ENCODE assay signal across 8 mouse cellular contexts in the genomic region with DNA sequence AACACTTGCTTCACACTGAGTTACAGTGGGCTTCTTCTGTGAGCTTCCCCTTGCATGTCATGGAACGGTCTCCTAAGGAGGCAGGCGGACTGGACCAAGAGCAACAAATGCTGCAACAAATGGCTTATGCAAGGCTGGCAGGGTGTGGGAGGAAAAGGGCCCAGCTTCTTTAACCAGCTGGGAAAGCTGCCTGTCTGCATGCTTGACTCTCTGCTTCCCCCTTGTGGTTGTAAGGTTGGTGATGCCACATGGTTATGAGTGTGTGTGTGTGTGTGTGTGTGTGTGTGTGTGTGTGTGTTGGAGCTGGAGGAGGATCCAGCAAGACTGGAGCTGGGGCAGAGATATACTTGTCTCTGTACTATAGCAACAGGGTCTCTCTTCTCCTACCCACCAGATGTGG. TPM values are rescaled to one million over a fixed set of nuclear protein-coding genes. Genes with fewer than 3 reads are reported as not detected.
DNase-seq lines count a peak whose midpoint lies in the region; ATAC-seq and TF ChIP-seq lines count a peak whose summit lies in the region.

No protein-coding gene starts in this region.

- no peak overlapping the region for H3K4me2 ChIP-seq in embryonic facial prominence, embryonic 13.5 days
- H3K4me2 ChIP-seq in kidney, embryonic 15.5 days = no peak overlapping the region
- H3K4me2 ChIP-seq in limb, embryonic 14.5 days (replicated peaks; ENCODE audit: low read depth, low read length, severe bottlenecking) = no peak overlapping the region

- intact Hi-C loops in heart, adult 2 months (cut with DNase I) = loop anchor here (1.0 to 5.0 kb wide), 3 partner anchors 27 to 83 kb away; no protein-coding TSS in a partner anchor

- peak; percentile 84 for DNase-seq in CD4-positive helper T cell, adult 2 months (ENCODE audit: low read depth, low spot score)
- DNase-seq in adrenal gland, postnatal 10 days = peak; percentile 89
- peak; percentile 76 to 86 for DNase-seq in heart, adult 2 months
- DNase-seq in limb, embryonic 14.5 days (ENCODE audit: low spot score) = peak; percentile 89
- peak; percentile 91 for DNase-seq in naive thymus-derived CD4-positive, alpha-beta T cell, adult 2 months (ENCODE audit: low read depth)
- DNase-seq in testis, postnatal 10 days (ENCODE audit: low spot score) = peak; percentile 83

- peaks cover 36% of the 10 kb centered on the region for H3K4me1 ChIP-seq in embryonic facial prominence, embryonic 13.5 days
- H3K4me1 ChIP-seq in heart, adult 2 months (ENCODE audit: control insufficient read depth, insufficient read depth, low read length) = peaks cover 2% of the 10 kb centered on the region
- peaks cover 18% of the 10 kb centered on the region for H3K4me1 ChIP-seq in kidney, embryonic 15.5 days
- H3K4me1 ChIP-seq in limb, embryonic 14.5 days (ENCODE audit: control insufficient read depth, insufficient read depth, low read length) = peaks cover 13% of the 10 kb centered on the region

- no peaks in the 10 kb centered on the region for H3K79me2 ChIP-seq in heart, adult 2 months (replicated peaks; ENCODE audit: control insufficient read depth, insufficient read depth, low read length)

- H3K27me3 ChIP-seq in embryonic facial prominence, embryonic 13.5 days = no peaks in the 10 kb centered on the region
- no peaks in the 10 kb centered on the region for H3K27me3 ChIP-seq in heart, adult 2 months (ENCODE audit: control insufficient read depth, insufficient read depth, low read length)
- no peaks in the 10 kb centered on the region for H3K27me3 ChIP-seq in kidney, embryonic 15.5 days
- no peaks in the 10 kb centered on the region for H3K27me3 ChIP-seq in limb, embryonic 14.5 days (ENCODE audit: control insufficient read depth, insufficient read depth, low read length)

- WGBS in embryonic facial prominence, embryonic 13.5 days = 31% methylated on average over 2 of the region's 2 CpGs
- 4% methylated on average over 2 of the region's 2 CpGs for WGBS in heart, adult 2 months
- WGBS in kidney, embryonic 15.5 days = 7% methylated on average over 2 of the region's 2 CpGs
- 13% methylated on average over 2 of the region's 2 CpGs for WGBS in limb, embryonic 14.5 days

- H3K9ac ChIP-seq in embryonic facial prominence, embryonic 13.5 days = no peak overlapping the region
- H3K9ac ChIP-seq in heart, adult 2 months (ENCODE audit: low read depth, low read length) = no peak overlapping the region
- no peak overlapping the region for H3K9ac ChIP-seq in kidney, embryonic 15.5 days
- no peak overlapping the region for H3K9ac ChIP-seq in limb, embryonic 14.5 days (ENCODE audit: low read depth, low read length, severe bottlenecking)

- H3K36me3 ChIP-seq in embryonic facial prominence, embryonic 13.5 days = no peaks in the 10 kb centered on the region
- no peaks in the 10 kb centered on the region for H3K36me3 ChIP-seq in heart, adult 2 months (ENCODE audit: control insufficient read depth, insufficient read depth, low read length)
- no peaks in the 10 kb centered on the region for H3K36me3 ChIP-seq in kidney, embryonic 15.5 days
- H3K36me3 ChIP-seq in limb, embryonic 14.5 days (ENCODE audit: control insufficient read depth, insufficient read depth, low read length) = no peaks in the 10 kb centered on the region

- peak overlapping the region; percentile 57; the same call in 1 of the 2 replicates for H3K27ac ChIP-seq in embryonic facial prominence, embryonic 13.5 days
- H3K27ac ChIP-seq in heart, adult 2 months = peak overlapping the region; percentile 11
- peak overlapping the region; percentile 54; the same call in 1 of the 2 replicates for H3K27ac ChIP-seq in kidney, embryonic 15.5 days
- 0 out of 2 replicates have a peak overlapping the region, but pooled peaks have one; percentile 27 for H3K27ac ChIP-seq in limb, embryonic 14.5 days (replicated peaks; ENCODE audit: low read depth, low read length)

- TF ChIP-seq EP300 in heart, adult 2 months (IDR thresholded peaks at IDR 0.05; ENCODE audit: insufficient read depth, low read depth, low read length) = peak; percentile 93

- peak; percentile 11; the same call in 1 of the 2 replicates for ATAC-seq in embryonic facial prominence, embryonic 13.5 days (ENCODE audit: insufficient number of reproducible peaks, insufficient read depth, low FRiP score, low TSS enrichment, low read depth)
- peak; percentile 52 for ATAC-seq in kidney, embryonic 15.5 days (replicated peaks; ENCODE audit: low FRiP score)
- peak; percentile 75 for ATAC-seq in limb, embryonic 14.5 days (ENCODE audit: low FRiP score, low read depth)

- peak; percentile 79 for TF ChIP-seq CTCF in heart, adult 2 months (IDR thresholded peaks at IDR 0.05)

- no peak overlapping the region for H3K4me3 ChIP-seq in embryonic facial prominence, embryonic 13.5 days
- no peak overlapping the region for H3K4me3 ChIP-seq in heart, adult 2 months
- no peak overlapping the region for H3K4me3 ChIP-seq in kidney, embryonic 15.5 days (replicated peaks)
- H3K4me3 ChIP-seq in limb, embryonic 14.5 days (replicated peaks; ENCODE audit: low read length) = no peak overlapping the region

- H3K9me3 ChIP-seq in embryonic facial prominence, embryonic 13.5 days = no peaks in the 10 kb centered on the region
- H3K9me3 ChIP-seq in kidney, embryonic 15.5 days (replicated peaks) = no peaks in the 10 kb centered on the region
- H3K9me3 ChIP-seq in limb, embryonic 14.5 days (ENCODE audit: control insufficient read depth, low read length) = no peaks in the 10 kb centered on the region

- TF ChIP-seq POLR2A in heart, adult 2 months (IDR thresholded peaks at IDR 0.05; ENCODE audit: insufficient read depth, low read depth, low read length) = 0 out of 2 replicates have a peak, but pooled peaks have one; percentile 12
- no peak for TF ChIP-seq POLR2A in limb, embryonic 14.5 days (IDR thresholded peaks at IDR 0.05; ENCODE audit: borderline replicate concordance, extremely low read depth, insufficient read depth, insufficient read length)

RNA-seq across cellular contexts. Expression of gene Tns4, which starts 23.1 kb away (rescaled TPM):
- under 1 TPM; 0.12 to 0.51 TPM for total RNA-seq in adrenal gland, postnatal 10 days (2021)
- 0.53 and 0.73 TPM in 2 replicates for polyA plus RNA-seq in embryonic facial prominence, embryonic 13.5 days (2015; fragmentation: Nextera tagmentation; extraction: Ambion mirVana)
- total RNA-seq in heart, adult 2 months (2021) = under 1 TPM; 0.16 to 0.23 TPM
- polyA plus RNA-seq in heart, adult 2 months (2012; rRNA removed) = 0.49 and 1.1 TPM in 2 replicates
- polyA plus RNA-seq in kidney, embryonic 15.5 days (2015; fragmentation: Nextera tagmentation; extraction: Ambion mirVana) = 0.29 and 0.32 TPM in 2 replicates
- polyA plus RNA-seq in limb, embryonic 14.5 days (2012; rRNA removed) = 1.6 and 1.7 TPM in 2 replicates
- polyA plus RNA-seq in limb, embryonic 14.5 days (2014; fragmentation: Nextera tagmentation; extraction: Ambion mirVana) = 1.5 and 2.5 TPM in 2 replicates

RNA-seq across cellular contexts. Expression of gene Igfbp4, which starts 24.9 kb away (rescaled TPM):
- 100 to 1,000 TPM; 219 to 333 TPM for total RNA-seq in adrenal gland, postnatal 10 days (2021)
- polyA plus RNA-seq in embryonic facial prominence, embryonic 13.5 days (2015; fragmentation: Nextera tagmentation; extraction: Ambion mirVana) = 1,128 and 1,158 TPM in 2 replicates
- 10 to 100 TPM; 81.8 to 84.2 TPM for total RNA-seq in heart, adult 2 months (2021)
- 163 and 216 TPM in 2 replicates for polyA plus RNA-seq in heart, adult 2 months (2012; rRNA removed)
- 644 and 695 TPM in 2 replicates for polyA plus RNA-seq in kidney, embryonic 15.5 days (2015; fragmentation: Nextera tagmentation; extraction: Ambion mirVana)
- polyA plus RNA-seq in limb, embryonic 14.5 days (2012; rRNA removed) = 942 and 1,029 TPM in 2 replicates
- polyA plus RNA-seq in limb, embryonic 14.5 days (2014; fragmentation: Nextera tagmentation; extraction: Ambion mirVana) = 1,086 and 1,234 TPM in 2 replicates

RNA-seq across cellular contexts. Expression of gene Top2a, which starts 42.0 kb away (rescaled TPM):
- total RNA-seq in adrenal gland, postnatal 10 days (2021) = 10 to 100 TPM; 54.0 to 73.1 TPM
- 272 and 279 TPM in 2 replicates for polyA plus RNA-seq in embryonic facial prominence, embryonic 13.5 days (2015; fragmentation: Nextera tagmentation; extraction: Ambion mirVana)
- total RNA-seq in heart, adult 2 months (2021) = 1 to 10 TPM; 1.4 to 2.3 TPM
- 0.27 and 0.56 TPM in 2 replicates for polyA plus RNA-seq in heart, adult 2 months (2012; rRNA removed)
- 249 and 256 TPM in 2 replicates for polyA plus RNA-seq in kidney, embryonic 15.5 days (2015; fragmentation: Nextera tagmentation; extraction: Ambion mirVana)
- polyA plus RNA-seq in limb, embryonic 14.5 days (2012; rRNA removed) = 98.2 and 134 TPM in 2 replicates
- polyA plus RNA-seq in limb, embryonic 14.5 days (2014; fragmentation: Nextera tagmentation; extraction: Ambion mirVana) = 205 and 209 TPM in 2 replicates

Comparison
In these comparisons a context has a peak if more than half of its experiments do, and no peak if none do; other contexts are left out.
1. ATAC-seq: peak in every context shown above with its lines; median percentile 75 in limb, embryonic 14.5 days; 52 in kidney, embryonic 15.5 days; 11 in embryonic facial prominence, embryonic 13.5 days.
2. RNA of gene Top2a, which starts 42.0 kb away (polyA plus RNA-seq): 272 to 279 TPM in embryonic facial prominence, embryonic 13.5 days, 249 to 256 TPM in kidney, embryonic 15.5 days and 98.2 to 209 TPM in limb, embryonic 14.5 days; 0.27 to 0.56 TPM in heart, adult 2 months; every median in the first group is over 10 times any median in the second.
3. Peak in every context shown above with its lines, with median percentiles within 50 percentile points of each other: DNase-seq and H3K27ac ChIP-seq.